16 mouse cellular contexts compared by ENCODE assay signal in genomic region chr3:100856050-100856815, GRCm38 (mm10). TPM values are rescaled to one million over a fixed set of nuclear protein-coding genes. Genes with fewer than 3 reads are reported as not detected.
DNase-seq lines count a peak whose midpoint lies in the region; ATAC-seq and TF ChIP-seq lines count a peak whose summit lies in the region.
"Had no signal": no experiment of that assay in that cellular context is flagged by ENCODE, and none has a peak within 500 bp of the region (broad histone marks: within the 10 kb centered on the region; RNA-seq: fewer than 3 reads in every experiment).

No protein-coding gene starts in this region.

- WGBS in heart, adult 2 months = 75% methylated on average over 9 of the region's 9 CpGs
- WGBS in embryonic facial prominence, embryonic 13.5 days = 53% methylated on average over 9 of the region's 9 CpGs
- 57% methylated on average over 9 of the region's 9 CpGs for WGBS in midbrain, embryonic 15.5 days

- no peaks in the 10 kb centered on the region for H3K27me3 ChIP-seq in heart, adult 2 months (ENCODE audit: control insufficient read depth, insufficient read depth, low read length)
- no peaks in the 10 kb centered on the region for H3K27me3 ChIP-seq in embryonic facial prominence, embryonic 13.5 days
- no peaks in the 10 kb centered on the region for H3K27me3 ChIP-seq in midbrain, embryonic 15.5 days (replicated peaks)
- H3K27me3 ChIP-seq: limb, embryonic 12.5 days had no signal

- DNase-seq in heart, adult 11 months = peak; percentile 65
- DNase-seq in heart, adult 2 months = no peak
- DNase-seq in kidney, postnatal 10 days = peak; percentile 11
- DNase-seq in lung, postnatal 25 days (ENCODE audit: low spot score) = peak; percentile 20
- DNase-seq in spleen, adult 12 weeks (ENCODE audit: low spot score) = no peak
- no peak for DNase-seq in urinary bladder, adult 2 months (ENCODE audit: low spot score)
- DNase-seq: cerebellum, postnatal 25 days; gastrocnemius, postnatal 36 days; heart, postnatal 36 days had no signal

- H3K9me3 ChIP-seq in embryonic facial prominence, embryonic 13.5 days = no peaks in the 10 kb centered on the region
- H3K9me3 ChIP-seq in midbrain, embryonic 15.5 days = no peaks in the 10 kb centered on the region
- H3K9me3 ChIP-seq: G1E; limb, embryonic 12.5 days had no signal

- no peak overlapping the region for H3K4me2 ChIP-seq in embryonic facial prominence, embryonic 13.5 days
- no peak overlapping the region for H3K4me2 ChIP-seq in midbrain, embryonic 15.5 days
- H3K4me2 ChIP-seq: limb, embryonic 12.5 days had no signal

- TF ChIP-seq CTCF in heart, adult 2 months (IDR thresholded peaks at IDR 0.05) = no peak

- H3K9ac ChIP-seq in heart, adult 2 months (ENCODE audit: low read depth, low read length) = no peak overlapping the region
- no peak overlapping the region for H3K9ac ChIP-seq in embryonic facial prominence, embryonic 13.5 days
- no peak overlapping the region for H3K9ac ChIP-seq in midbrain, embryonic 15.5 days
- H3K9ac ChIP-seq: limb, embryonic 12.5 days had no signal

- no peaks in the 10 kb centered on the region for H3K36me3 ChIP-seq in heart, adult 2 months (ENCODE audit: control insufficient read depth, insufficient read depth, low read length)
- H3K36me3 ChIP-seq in embryonic facial prominence, embryonic 13.5 days = no peaks in the 10 kb centered on the region
- H3K36me3 ChIP-seq in midbrain, embryonic 15.5 days (replicated peaks) = no peaks in the 10 kb centered on the region
- H3K36me3 ChIP-seq: G1E; limb, embryonic 12.5 days had no signal

- TF ChIP-seq EP300 in heart, adult 2 months (IDR thresholded peaks at IDR 0.05; ENCODE audit: insufficient read depth, low read depth, low read length) = no peak

- ATAC-seq in embryonic facial prominence, embryonic 13.5 days (ENCODE audit: insufficient number of reproducible peaks, insufficient read depth, low FRiP score, low TSS enrichment, low read depth) = no peak
- no peak for ATAC-seq in midbrain, embryonic 15.5 days (replicated peaks)
- ATAC-seq: activated CD4-positive, CD25-positive, alpha-beta regulatory T cell, adult 4 months; forebrain, embryonic 14.5 days had no signal

- no peak overlapping the region for H3K27ac ChIP-seq in heart, adult 2 months
- peak overlapping the region; percentile 51 for H3K27ac ChIP-seq in embryonic facial prominence, embryonic 13.5 days
- no peak overlapping the region for H3K27ac ChIP-seq in midbrain, embryonic 15.5 days
- H3K27ac ChIP-seq: limb, embryonic 12.5 days had no signal

- intact Hi-C loops in heart, adult 2 months (cut with DNase I) = no loop called here

- no peak for TF ChIP-seq POLR2A in heart, adult 2 months (IDR thresholded peaks at IDR 0.05; ENCODE audit: insufficient read depth, low read depth, low read length)

- H3K79me2 ChIP-seq in heart, adult 2 months (replicated peaks; ENCODE audit: control insufficient read depth, insufficient read depth, low read length) = no peaks in the 10 kb centered on the region

- H3K4me1 ChIP-seq in heart, adult 2 months (ENCODE audit: control insufficient read depth, insufficient read depth, low read length) = no peaks in the 10 kb centered on the region
- peaks cover 8% of the 10 kb centered on the region; the same call in 1 of the 2 replicates for H3K4me1 ChIP-seq in embryonic facial prominence, embryonic 13.5 days
- H3K4me1 ChIP-seq in midbrain, embryonic 15.5 days = no peaks in the 10 kb centered on the region
- H3K4me1 ChIP-seq: limb, embryonic 12.5 days had no signal

- H3K4me3 ChIP-seq in heart, adult 2 months = no peak overlapping the region
- H3K4me3 ChIP-seq in embryonic facial prominence, embryonic 13.5 days = no peak overlapping the region
- H3K4me3 ChIP-seq in midbrain, embryonic 15.5 days = no peak overlapping the region
- H3K4me3 ChIP-seq: limb, embryonic 12.5 days had no signal

RNA-seq across cellular contexts. Expression of gene Vtcn1, which starts 31.0 kb away (rescaled TPM):
- total RNA-seq in heart, adult 2 months (2021) = under 1 TPM; 0.32 to 0.44 TPM
- polyA plus RNA-seq in heart, adult 2 months (2012; rRNA removed) = 0.41 and 0.92 TPM in 2 replicates
- 0.17 and 0.20 TPM in 2 replicates for polyA plus RNA-seq in embryonic facial prominence, embryonic 13.5 days (2015; fragmentation: Nextera tagmentation; extraction: Ambion mirVana)
- polyA plus RNA-seq in midbrain, embryonic 15.5 days (2015; fragmentation: Nextera tagmentation; extraction: Ambion mirVana) = not detected in 2 replicates
- polyA plus RNA-seq in urinary bladder, adult 2 months (2012; rRNA removed) = 1.9 and 2.7 TPM in 2 replicates
- total RNA-seq: megakaryocyte progenitor cell, adult 5-6 weeks had no signal
- polyA plus RNA-seq: activated CD4-positive, CD25-positive, alpha-beta regulatory T cell, adult 4 months; forebrain, embryonic 14.5 days; G1E; limb, embryonic 12.5 days had no signal

Comparison
In these comparisons a context has a peak if more than half of its experiments do, and no peak if none do; other contexts are left out.
1. DNase-seq: peak in heart, adult 11 months (single experiment), kidney, postnatal 10 days (single experiment) and lung, postnatal 25 days (single experiment); none in heart, adult 2 months (0 of 2), spleen, adult 12 weeks (single experiment) and urinary bladder, adult 2 months (single experiment).